23 mouse cellular contexts compared by ENCODE assay signal in the genomic region with DNA sequence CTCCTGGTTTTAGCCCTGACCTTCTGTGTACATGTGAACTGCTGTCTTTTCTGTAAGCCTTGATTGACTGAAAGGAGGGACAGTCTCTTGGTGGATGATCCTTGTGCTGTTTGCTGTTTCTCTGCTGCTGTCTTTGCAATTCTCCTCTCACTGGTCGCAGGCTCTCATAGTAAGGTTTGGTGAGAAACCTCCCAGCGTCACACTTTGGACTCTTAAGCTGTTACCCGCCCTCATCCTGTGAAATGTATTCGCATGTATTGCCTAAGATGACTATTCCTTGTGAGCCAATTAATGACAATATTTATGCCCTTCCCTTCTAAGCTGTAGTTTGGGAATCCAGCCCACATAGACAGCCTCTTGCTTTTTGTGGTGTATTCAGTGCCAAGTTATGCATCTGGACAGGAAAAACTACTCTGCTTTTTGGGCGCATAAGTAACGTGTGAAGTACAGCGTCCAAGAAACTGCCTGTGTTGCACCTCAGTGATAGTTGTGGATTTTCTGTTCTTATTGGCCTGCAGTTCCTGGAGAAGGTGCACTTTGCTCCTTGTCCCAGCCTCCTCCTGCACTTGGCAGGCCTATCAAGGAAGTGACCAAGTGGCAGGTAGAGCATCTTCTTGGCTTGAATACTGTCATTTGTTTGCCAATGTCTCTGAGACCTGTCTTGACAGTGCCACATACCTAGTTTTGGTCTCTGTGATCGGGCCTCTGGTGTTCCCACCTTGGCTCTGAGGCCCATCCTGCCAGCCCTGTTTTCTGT. TPM values are rescaled to one million over a fixed set of nuclear protein-coding genes. Genes with fewer than 3 reads are reported as not detected.
A peak's percentile ranks its signal among the peaks of the same experiment; 100 is the strongest.
DNase-seq lines count a peak whose midpoint lies in the region; ATAC-seq and TF ChIP-seq lines count a peak whose summit lies in the region.
"Had no signal": no experiment of that assay in that cellular context is flagged by ENCODE, and none has a peak within 500 bp of the region (broad histone marks: within the 10 kb centered on the region; RNA-seq: fewer than 3 reads in every experiment).

No protein-coding gene starts in this region.

- intact Hi-C loops in heart, postnatal 14 days (cut with DNase I) = no loop called here

- no peak overlapping the region for H3K27ac ChIP-seq in kidney, embryonic 15.5 days
- no peak overlapping the region for H3K27ac ChIP-seq in midbrain, embryonic 11.5 days (ENCODE audit: low read depth, low read length)
- no peak overlapping the region for H3K27ac ChIP-seq in midbrain, postnatal 0 days (ENCODE audit: low read depth, low read length)
- H3K27ac ChIP-seq: embryonic facial prominence, embryonic 15.5 days; hindbrain, embryonic 15.5 days; limb, embryonic 12.5 days; midbrain, embryonic 12.5 days; stomach, embryonic 15.5 days had no signal

- H3K4me3 ChIP-seq in kidney, embryonic 15.5 days (replicated peaks) = no peak overlapping the region
- no peak overlapping the region for H3K4me3 ChIP-seq in midbrain, embryonic 11.5 days (ENCODE audit: low read depth, low read length)
- H3K4me3 ChIP-seq in midbrain, postnatal 0 days (ENCODE audit: low read depth, low read length) = no peak overlapping the region
- H3K4me3 ChIP-seq: embryonic facial prominence, embryonic 15.5 days; hindbrain, embryonic 15.5 days; limb, embryonic 12.5 days; midbrain, embryonic 12.5 days; stomach, embryonic 15.5 days had no signal

- WGBS in kidney, embryonic 15.5 days = 94% methylated on average over 8 of the region's 8 CpGs
- 95% methylated on average over 8 of the region's 8 CpGs for WGBS in midbrain, embryonic 11.5 days
- 98% methylated on average over 8 of the region's 8 CpGs for WGBS in midbrain, postnatal 0 days

- no peaks in the 10 kb centered on the region for H3K27me3 ChIP-seq in kidney, embryonic 15.5 days
- H3K27me3 ChIP-seq in midbrain, embryonic 11.5 days (ENCODE audit: control insufficient read depth, insufficient read depth, low read length) = no peaks in the 10 kb centered on the region
- no peaks in the 10 kb centered on the region for H3K27me3 ChIP-seq in midbrain, postnatal 0 days (ENCODE audit: insufficient read depth, low read length)
- H3K27me3 ChIP-seq: embryonic facial prominence, embryonic 15.5 days; hindbrain, embryonic 15.5 days; limb, embryonic 12.5 days; midbrain, embryonic 12.5 days; stomach, embryonic 15.5 days had no signal

- H3K4me2 ChIP-seq in kidney, embryonic 15.5 days = no peak overlapping the region
- H3K4me2 ChIP-seq in midbrain, embryonic 11.5 days = no peak overlapping the region
- H3K4me2 ChIP-seq in midbrain, postnatal 0 days (ENCODE audit: low read depth, low read length, poor library complexity, severe bottlenecking) = no peak overlapping the region
- H3K4me2 ChIP-seq: embryonic facial prominence, embryonic 15.5 days; hindbrain, embryonic 15.5 days; limb, embryonic 12.5 days; liver, embryonic 11.5 days; midbrain, embryonic 12.5 days; stomach, embryonic 15.5 days had no signal

- TF ChIP-seq CTCF in midbrain, postnatal 0 days (IDR thresholded peaks at IDR 0.05) = no peak

- H3K4me1 ChIP-seq in kidney, embryonic 15.5 days = no peaks in the 10 kb centered on the region
- H3K4me1 ChIP-seq in midbrain, embryonic 11.5 days (ENCODE audit: control insufficient read depth, insufficient read depth, low read length) = no peaks in the 10 kb centered on the region
- no peaks in the 10 kb centered on the region for H3K4me1 ChIP-seq in midbrain, postnatal 0 days (ENCODE audit: insufficient read depth, low read length)
- H3K4me1 ChIP-seq: embryonic facial prominence, embryonic 15.5 days; hindbrain, embryonic 15.5 days; limb, embryonic 12.5 days; midbrain, embryonic 12.5 days; stomach, embryonic 15.5 days had no signal

- DNase-seq in kidney, adult 18-20 months = peak; percentile 24
- DNase-seq in midbrain, embryonic 11.5 days (ENCODE audit: low spot score, missing footprints) = peak; percentile 60
- DNase-seq in midbrain, postnatal 0 days (ENCODE audit: low spot score) = no peak
- peak; percentile 47 to 48 for DNase-seq in kidney, postnatal 36 days
- DNase-seq in urinary bladder, postnatal 25 days (ENCODE audit: low spot score) = no peak
- no peak for DNase-seq in heart, postnatal 14 days
- DNase-seq: adrenal gland, postnatal 36 days; cerebellum, adult 11 months; cerebellum, adult 9-11 months; forebrain, postnatal 0 days; gastrocnemius, postnatal 36 days; layer of hippocampus, postnatal 36 days; liver, postnatal 0 days; lung, postnatal 14 days; retina, postnatal 1 day; right cerebral cortex, postnatal 25 days had no signal

- ATAC-seq in kidney, embryonic 15.5 days (replicated peaks; ENCODE audit: low FRiP score) = no peak
- no peak for ATAC-seq in midbrain, embryonic 11.5 days (ENCODE audit: low FRiP score)
- no peak for ATAC-seq in midbrain, postnatal 0 days (ENCODE audit: low FRiP score)
- ATAC-seq: liver, postnatal 0 days had no signal

- no peaks in the 10 kb centered on the region for H3K9me3 ChIP-seq in kidney, embryonic 15.5 days (replicated peaks)
- H3K9me3 ChIP-seq in midbrain, embryonic 11.5 days (ENCODE audit: control insufficient read depth, low read length) = no peaks in the 10 kb centered on the region
- no peaks in the 10 kb centered on the region for H3K9me3 ChIP-seq in midbrain, postnatal 0 days (ENCODE audit: low read length)
- H3K9me3 ChIP-seq: embryonic facial prominence, embryonic 15.5 days; hindbrain, embryonic 15.5 days; limb, embryonic 12.5 days; midbrain, embryonic 12.5 days; stomach, embryonic 15.5 days had no signal

- H3K9ac ChIP-seq in kidney, embryonic 15.5 days = no peak overlapping the region
- no peak overlapping the region for H3K9ac ChIP-seq in midbrain, embryonic 11.5 days (ENCODE audit: low read length)
- H3K9ac ChIP-seq in midbrain, postnatal 0 days (replicated peaks; ENCODE audit: low read length, poor library complexity, severe bottlenecking) = no peak overlapping the region
- H3K9ac ChIP-seq: embryonic facial prominence, embryonic 15.5 days; forebrain, postnatal 0 days; hindbrain, embryonic 15.5 days; limb, embryonic 12.5 days; liver, postnatal 0 days; midbrain, embryonic 12.5 days; stomach, embryonic 15.5 days had no signal

- H3K36me3 ChIP-seq in kidney, embryonic 15.5 days = peaks cover 96% of the 10 kb centered on the region
- peaks cover 22% of the 10 kb centered on the region for H3K36me3 ChIP-seq in midbrain, embryonic 11.5 days (ENCODE audit: control insufficient read depth, insufficient read depth, low read length)
- peaks cover 70% of the 10 kb centered on the region for H3K36me3 ChIP-seq in midbrain, postnatal 0 days (ENCODE audit: insufficient read depth, low read length)

RNA-seq across cellular contexts. Expression of a gene that starts 12.9 kb away (rescaled TPM):
- 18.6 TPM in 2 replicates for polyA plus RNA-seq in kidney, embryonic 15.5 days (2015; fragmentation: Nextera tagmentation; extraction: Ambion mirVana)
- 13.4 and 16.3 TPM in 2 replicates for polyA plus RNA-seq in midbrain, embryonic 11.5 days (2014; fragmentation: Nextera tagmentation; extraction: Ambion mirVana)
- total RNA-seq in midbrain, postnatal 0 days (2014; rRNA removed) = 14.0 and 15.3 TPM in 2 replicates
- 7.2 and 7.5 TPM in 2 replicates for polyA plus RNA-seq in midbrain, postnatal 0 days (2015; fragmentation: Nextera tagmentation; extraction: Ambion mirVana)
- 10 to 100 TPM; 10.0 to 12.6 TPM for total RNA-seq in heart, postnatal 14 days (2021)

RNA-seq across cellular contexts. Expression of a gene that starts 13.0 kb away (rescaled TPM):
- polyA plus RNA-seq in kidney, embryonic 15.5 days (2015; fragmentation: Nextera tagmentation; extraction: Ambion mirVana) = 65.3 and 66.2 TPM in 2 replicates
- 94.1 and 94.6 TPM in 2 replicates for polyA plus RNA-seq in midbrain, embryonic 11.5 days (2014; fragmentation: Nextera tagmentation; extraction: Ambion mirVana)
- total RNA-seq in midbrain, postnatal 0 days (2014; rRNA removed) = 124 and 137 TPM in 2 replicates
- 63.2 and 69.0 TPM in 2 replicates for polyA plus RNA-seq in midbrain, postnatal 0 days (2015; fragmentation: Nextera tagmentation; extraction: Ambion mirVana)
- 10 to 100 TPM; 33.0 to 39.6 TPM for total RNA-seq in heart, postnatal 14 days (2021)

RNA-seq across cellular contexts. Expression of a gene that starts 21.7 kb away (rescaled TPM):
- polyA plus RNA-seq in kidney, embryonic 15.5 days (2015; fragmentation: Nextera tagmentation; extraction: Ambion mirVana) = 703 and 789 TPM in 2 replicates
- 688 and 709 TPM in 2 replicates for polyA plus RNA-seq in midbrain, embryonic 11.5 days (2014; fragmentation: Nextera tagmentation; extraction: Ambion mirVana)
- total RNA-seq in midbrain, postnatal 0 days (2014; rRNA removed) = 43.0 and 67.9 TPM in 2 replicates
- 711 and 727 TPM in 2 replicates for polyA plus RNA-seq in midbrain, postnatal 0 days (2015; fragmentation: Nextera tagmentation; extraction: Ambion mirVana)
- 1,000 to 10,000 TPM; 1,455 to 1,530 TPM for total RNA-seq in heart, postnatal 14 days (2021)

RNA-seq across cellular contexts. Expression of a gene that starts 52.8 kb away (rescaled TPM):
- 18.5 and 20.5 TPM in 2 replicates for polyA plus RNA-seq in kidney, embryonic 15.5 days (2015; fragmentation: Nextera tagmentation; extraction: Ambion mirVana)
- 19.0 and 22.6 TPM in 2 replicates for polyA plus RNA-seq in midbrain, embryonic 11.5 days (2014; fragmentation: Nextera tagmentation; extraction: Ambion mirVana)
- 1.5 and 4.0 TPM in 2 replicates for total RNA-seq in midbrain, postnatal 0 days (2014; rRNA removed)
- 2.1 and 2.5 TPM in 2 replicates for polyA plus RNA-seq in midbrain, postnatal 0 days (2015; fragmentation: Nextera tagmentation; extraction: Ambion mirVana)
- total RNA-seq in heart, postnatal 14 days (2021) = 1 to 10 TPM in 1 of 2 experiments, under 1 TPM in 1; 1.00 to 1.0 TPM

RNA-seq across cellular contexts. Expression of a gene that starts 52.9 kb away (rescaled TPM):
- 112 and 118 TPM in 2 replicates for polyA plus RNA-seq in kidney, embryonic 15.5 days (2015; fragmentation: Nextera tagmentation; extraction: Ambion mirVana)
- 140 and 141 TPM in 2 replicates for polyA plus RNA-seq in midbrain, embryonic 11.5 days (2014; fragmentation: Nextera tagmentation; extraction: Ambion mirVana)
- 106 TPM in 2 replicates for total RNA-seq in midbrain, postnatal 0 days (2014; rRNA removed)
- 144 and 169 TPM in 2 replicates for polyA plus RNA-seq in midbrain, postnatal 0 days (2015; fragmentation: Nextera tagmentation; extraction: Ambion mirVana)
- 10 to 100 TPM; 30.3 to 32.3 TPM for total RNA-seq in heart, postnatal 14 days (2021)

Comparison
In these comparisons a context has a peak if more than half of its experiments do, and no peak if none do; other contexts are left out.
1. DNase-seq: peak in kidney, adult 18-20 months (single experiment), midbrain, embryonic 11.5 days (single experiment) and kidney, postnatal 36 days (2 of 2); none in midbrain, postnatal 0 days (single experiment), urinary bladder, postnatal 25 days (single experiment) and heart, postnatal 14 days (0 of 2).